ENCODE assay signal across 11 mouse cellular contexts in genomic region chr4:119987376-119988087, GRCm38 (mm10).
DNase-seq lines count a peak whose midpoint lies in the region; ATAC-seq and TF ChIP-seq lines count a peak whose summit lies in the region.
"Had no signal": no experiment of that assay in that cellular context is flagged by ENCODE, and none has a peak within 500 bp of the region (broad histone marks: within the 10 kb centered on the region; RNA-seq: fewer than 3 reads in every experiment).

No protein-coding gene starts in this region.

- no peak for ATAC-seq in hindbrain, embryonic 15.5 days (ENCODE audit: low FRiP score, low read depth)
- 0 out of 2 replicates have a peak, but pooled peaks have one; percentile 15 for ATAC-seq in neural tube, embryonic 15.5 days (ENCODE audit: low FRiP score)

- H3K4me1 ChIP-seq in CH12.LX (ENCODE audit: control insufficient read depth in 1 of 2, insufficient read depth in 2 of 2), result peaks cover 63 to 100% of the 10 kb centered on the region in 2 experiments
- H3K4me1 ChIP-seq in hindbrain, embryonic 15.5 days (replicated peaks), result peaks cover 38% of the 10 kb centered on the region
- peaks cover 27% of the 10 kb centered on the region for H3K4me1 ChIP-seq in neural tube, embryonic 15.5 days

- in situ Hi-C loops in CH12.LX (cut with MboI; ENCODE audit: low pct_ligation_motif_present, low pct_unique_long_range_greater_than_20kb, low sequenced_read_pairs), result no loop called here

- H3K4me3 ChIP-seq in CH12.LX (replicated peaks in 1 of 3; ENCODE audit: low read depth in 2 of 3, low read length in 2 of 3, poor library complexity in 1 of 3), result no peak overlapping the region
- no peak overlapping the region for H3K4me3 ChIP-seq in hindbrain, embryonic 15.5 days
- no peak overlapping the region for H3K4me3 ChIP-seq in neural tube, embryonic 15.5 days (replicated peaks)
- H3K4me3 ChIP-seq: gastrocnemius, adult 2 months had no signal

- no peak for TF ChIP-seq POLR2A in CH12.LX (IDR thresholded peaks at IDR 0.05; ENCODE audit: low read depth, low read length)

- no peaks in the 10 kb centered on the region for H3K79me2 ChIP-seq in CH12.LX (replicated peaks; ENCODE audit: control insufficient read depth, extremely low read depth, insufficient read depth, poor library complexity, severe bottlenecking)

- peak; percentile 55 for DNase-seq in embryo, embryonic 10 days (ENCODE audit: low spot score)
- DNase-seq in embryo, embryonic 9.5 days (ENCODE audit: extremely low spot score), result no peak
- DNase-seq in CH12.LX (ENCODE audit: extremely low read depth) (no peak), MN1 (ENCODE audit: low spot score) (no peak)
- DNase-seq in ovary, postnatal 36 days (ENCODE audit: low spot score), result no peak
- no peak for DNase-seq in lung, postnatal 4 days
- DNase-seq: adrenal gland, postnatal 10 days; gastrocnemius, adult 2 months; liver, postnatal 0 days had no signal

- no peaks in the 10 kb centered on the region for H3K9me3 ChIP-seq in CH12.LX (replicated peaks; ENCODE audit: low read length)
- no peaks in the 10 kb centered on the region for H3K9me3 ChIP-seq in hindbrain, embryonic 15.5 days
- H3K9me3 ChIP-seq in neural tube, embryonic 15.5 days (replicated peaks), result no peaks in the 10 kb centered on the region

- no peak overlapping the region for H3K9ac ChIP-seq in CH12.LX (ENCODE audit: insufficient read depth, low read depth)
- no peak overlapping the region for H3K9ac ChIP-seq in hindbrain, embryonic 15.5 days
- H3K9ac ChIP-seq in neural tube, embryonic 15.5 days (replicated peaks), result no peak overlapping the region
- H3K9ac ChIP-seq: liver, postnatal 0 days had no signal

- dilution Hi-C loops in CH12.LX (cut with MboI; ENCODE audit: extremely low pct_ligation_motif_present, extremely low pct_unique_long_range_greater_than_20kb, low sequenced_read_pairs), result no loop called here

- TF ChIP-seq RAD21 in CH12.LX (IDR thresholded peaks at IDR 0.05; ENCODE audit: low read depth, low read length), result no peak

- 23% methylated on average over 4 of the region's 4 CpGs for WGBS in hindbrain, embryonic 15.5 days
- 42% methylated on average over 4 of the region's 4 CpGs for WGBS in neural tube, embryonic 15.5 days

- 0 out of 2 replicates have a peak, but pooled peaks have one; percentile 17 for TF ChIP-seq EP300 in CH12.LX (IDR thresholded peaks at IDR 0.05; ENCODE audit: low read length)

- TF ChIP-seq CTCF in CH12.LX (conservative IDR thresholded peaks at IDR 0.05 in 1 of 2, IDR thresholded peaks at IDR 0.05 in 1 of 2; ENCODE audit: low read depth in 2 of 2, low read length in 2 of 2), result no peak

- H3K36me3 ChIP-seq in CH12.LX (replicated peaks in 1 of 2; ENCODE audit: control insufficient read depth in 1 of 2, insufficient read depth in 1 of 2, low read length in 1 of 2), result no peaks in the 10 kb centered on the region
- H3K36me3 ChIP-seq in hindbrain, embryonic 15.5 days, result no peaks in the 10 kb centered on the region
- no peaks in the 10 kb centered on the region for H3K36me3 ChIP-seq in neural tube, embryonic 15.5 days

- no peak overlapping the region for H3K4me2 ChIP-seq in CH12.LX (ENCODE audit: insufficient read depth, low read depth, poor library complexity, severe bottlenecking)
- H3K4me2 ChIP-seq in hindbrain, embryonic 15.5 days, result no peak overlapping the region
- H3K4me2 ChIP-seq in neural tube, embryonic 15.5 days, result no peak overlapping the region

- H3K27ac ChIP-seq in CH12.LX (ENCODE audit: insufficient read depth, low read depth), result no peak overlapping the region
- peak overlapping the region; percentile 69; the same call in 1 of the 2 replicates for H3K27ac ChIP-seq in hindbrain, embryonic 15.5 days (replicated peaks)
- H3K27ac ChIP-seq in neural tube, embryonic 15.5 days (replicated peaks), result no peak overlapping the region; the same call in 1 of the 2 replicates
- H3K27ac ChIP-seq: gastrocnemius, adult 2 months had no signal

- no peaks in the 10 kb centered on the region for H3K27me3 ChIP-seq in CH12.LX (replicated peaks)
- H3K27me3 ChIP-seq in hindbrain, embryonic 15.5 days, result no peaks in the 10 kb centered on the region
- H3K27me3 ChIP-seq in neural tube, embryonic 15.5 days (replicated peaks), result no peaks in the 10 kb centered on the region

TF ChIP-seq in CH12.LX, 34 proteins besides CTCF, POLR2A, EP300 and RAD21:
- TF ChIP-seq TCF12 (IDR thresholded peaks at IDR 0.05; ENCODE audit: low read depth, low read length) (0 out of 2 replicates have a peak, but pooled peaks have one; percentile 22), CHD2 (IDR thresholded peaks at IDR 0.05; ENCODE audit: low read length) (no peak)
